Mouse (Mus musculus) lung, adult 2 months (tissue): Measurements from ENCODE around the gene Arhgap30. TPM values are rescaled to one million over a fixed set of nuclear protein-coding genes. Genes with fewer than 3 reads are reported as not detected.

ENCODE experiments used
- DNase-seq: peaks from one replicate; pipeline ENCODE4 v3.0.0; 2022
- H3K4me1 ChIP-seq: fragments of 200-500 bp; 2 replicates; pipeline ENCODE4 v1.6.1; 2011; ENCODE audit warnings: low read length; ENCODE audit not compliant: control insufficient read depth, insufficient read depth
- H3K4me3 ChIP-seq: fragments of 200-500 bp; replicated peaks from 2 replicates; pipeline ENCODE3; 2011; ENCODE audit warnings: low read depth, mild to moderate bottlenecking, control low read depth, low read length; ENCODE audit errors: extremely low read depth
- CTCF ChIP-seq: fragments of 200-500 bp; IDR thresholded peaks from 2 replicates; pipeline ENCODE4 v1.5.1; 2011; ENCODE audit warnings: mild to moderate bottlenecking, low read length, control low read depth; ENCODE audit not compliant: insufficient read depth
- POLR2A ChIP-seq: fragments of 200-500 bp; IDR thresholded peaks from 2 replicates; pipeline ENCODE4 v1.6.1; 2011; ENCODE audit warnings: low read depth, mild to moderate bottlenecking, control low read depth, low read length, borderline replicate concordance; ENCODE audit errors: extremely low read depth
- WGBS: fragments of 180-500 bp; shearing (Covaris S2); methylation state at CpG from one replicate; pipeline ENCODE4 v1.1.7; 2018; 5-methylcytosine and 5-hydroxymethylcytosine counted together
- polyA plus RNA-seq: library from polyadenylated mRNA; depleted of rRNA; stranded (reverse); fragments of >200 nt; gene quantifications from 2 replicates; pipeline ENCODE4 v1.2.3, GENCODE M21; 2012

The Arhgap30 gene
- polyA plus RNA-seq, 1 experiment: 17.5 TPM

GRCm38 (mm10) chr1:171402991-171403390 lies 14.2 kb downstream of the Arhgap30 start:
- no peaks in the 10 kb centered on the region for H3K4me1 ChIP-seq
- WGBS: 78% methylated on average over 9 of the region's 9 CpGs
- DNase-seq: no peak
- no peak overlapping the region for H3K4me3 ChIP-seq
- TF ChIP-seq CTCF (no peak), POLR2A (no peak)

DNA sequence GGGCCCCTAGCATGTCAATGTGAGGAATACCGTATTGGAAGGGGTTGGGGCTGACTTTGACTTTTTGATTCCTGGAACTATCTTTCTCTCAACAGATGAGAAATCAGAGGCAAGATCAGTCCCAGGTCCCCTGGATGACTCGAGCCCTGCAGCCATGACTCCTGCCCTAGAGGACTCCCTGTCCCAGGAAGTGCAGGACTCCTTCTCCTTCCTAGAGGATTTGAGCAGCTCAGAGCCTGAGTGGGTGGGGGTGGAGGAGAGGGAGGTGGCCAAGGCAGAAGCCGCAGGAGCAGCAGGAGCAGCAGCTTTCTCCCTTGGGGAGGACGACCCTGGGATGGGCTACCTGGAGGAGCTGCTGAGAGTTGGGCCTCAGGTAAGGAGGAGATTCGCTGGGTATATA lies 18.5 kb downstream of the Arhgap30 start:
- TF ChIP-seq CTCF: no peak
- TF ChIP-seq POLR2A: no peak
- DNase-seq: no peak
- Histone ChIP-seq H3K4me1 (no peaks in the 10 kb centered on the region), H3K4me3 (no peak overlapping the region)
- 74% methylated on average over 5 of the region's 5 CpGs for WGBS

GRCm38 (mm10) chr1:171410231-171410630 lies 21.5 kb downstream of the Arhgap30 start:
- TF ChIP-seq CTCF (no peak), POLR2A (no peak)
- WGBS: 72% methylated on average over 1 of the region's 1 CpGs
- H3K4me1 ChIP-seq: 0 out of 2 replicates have a peak, but pooled peaks cover 2% of the 10 kb centered on the region
- no peak for DNase-seq
- no peak overlapping the region for H3K4me3 ChIP-seq

GRCm38 (mm10) chr1:171410947-171411484 lies 22.3 kb downstream of the Arhgap30 start, which contains the start of gene Usf1:
Gene Usf1, plus strand, starts transcription at chr1:171411313.
- TF ChIP-seq POLR2A (peak; percentile 71; the same call in 1 of the 2 replicates), CTCF (no peak)
- DNase-seq: peak; percentile 95
- WGBS: under 1% methylated on average over 36 of the region's 36 CpGs
- Histone ChIP-seq H3K4me3 (peak within 1 kb of the TSS; percentile 100), H3K4me1 (0 out of 2 replicates have a peak, but pooled peaks cover 2% of the 10 kb centered on the region)

- no peak for DNase-seq
- TF ChIP-seq POLR2A (no peak), CTCF (no peak)
- Histone ChIP-seq H3K4me1 (0 out of 2 replicates have a peak, but pooled peaks cover 2% of the 10 kb centered on the region), H3K4me3 (peak overlapping the region; percentile 100)
- under 1% methylated on average over 39 of the region's 39 CpGs for WGBS
These were observed 22.8 kb downstream of the Arhgap30 start for GRCm38 (mm10) chr1:171411492-171411941.

GRCm38 (mm10) chr1:171412001-171412441 lies 23.3 kb downstream of the Arhgap30 start:
- no peak for TF ChIP-seq CTCF
- peak; percentile 53; the same call in 1 of the 2 replicates for TF ChIP-seq POLR2A
- H3K4me1 ChIP-seq: 0 out of 2 replicates have a peak, but pooled peaks cover 2% of the 10 kb centered on the region
- whole genome bisulfite sequencing: under 1% methylated on average over 20 of the region's 20 CpGs
- peak overlapping the region; percentile 100 for H3K4me3 ChIP-seq
- peak; percentile 58 for DNase-seq

DNA sequence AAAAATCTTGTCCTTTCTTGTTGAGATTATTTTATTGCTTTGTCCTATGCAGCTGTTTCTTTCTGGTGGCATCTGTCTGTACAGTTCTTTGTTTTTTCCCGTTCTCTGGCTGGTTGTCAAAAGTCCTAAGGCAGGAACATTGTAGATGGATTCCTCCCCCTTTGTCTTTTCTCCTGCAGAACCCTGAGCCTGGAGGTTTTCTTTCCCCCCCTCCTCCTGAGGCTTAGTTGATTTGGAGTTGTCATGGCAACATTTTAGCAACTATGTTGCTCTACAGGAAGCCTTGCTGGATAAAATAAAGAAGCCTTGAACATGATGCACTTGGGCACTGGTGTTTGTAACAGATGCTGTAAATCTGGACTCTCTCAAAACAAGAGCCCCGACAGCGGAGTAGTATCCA lies 23.7 kb downstream of the Arhgap30 start:
- DNase-seq: no peak
- WGBS: 29% methylated on average over 3 of the region's 3 CpGs
- H3K4me1 ChIP-seq: 0 out of 2 replicates have a peak, but pooled peaks cover 2% of the 10 kb centered on the region
- no peak for TF ChIP-seq POLR2A
- TF ChIP-seq CTCF: no peak
- H3K4me3 ChIP-seq: peak overlapping the region; percentile 100

DNA sequence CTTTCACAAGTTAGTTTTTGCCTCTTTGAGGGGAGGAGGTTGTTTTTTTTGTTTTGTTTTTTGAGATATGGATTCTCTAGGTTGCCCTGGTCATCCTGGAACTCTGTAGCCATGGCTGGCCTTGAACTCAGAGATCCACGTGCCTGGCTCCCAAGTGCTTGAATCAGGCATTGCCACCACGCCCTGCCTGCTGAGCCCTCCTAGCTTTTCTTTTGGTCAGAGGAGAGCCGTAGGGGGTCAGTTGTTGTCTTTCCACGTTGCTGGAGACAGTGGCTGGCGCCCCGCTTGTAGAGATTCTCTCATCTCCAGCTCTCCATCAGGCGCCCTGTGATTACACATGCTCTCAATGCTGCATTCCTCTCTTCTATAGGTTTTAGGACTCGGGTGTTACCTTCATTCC lies 24.9 kb downstream of the Arhgap30 start:
- DNase-seq: no peak
- H3K4me1 ChIP-seq: 0 out of 2 replicates have a peak, but pooled peaks cover 2% of the 10 kb centered on the region
- 72% methylated on average over 8 of the region's 8 CpGs for WGBS
- TF ChIP-seq POLR2A: no peak
- TF ChIP-seq CTCF: no peak
- no peak overlapping the region for H3K4me3 ChIP-seq

- DNase-seq: no peak
- 78% methylated on average over 5 of the region's 5 CpGs for WGBS
These were observed 29.9 kb downstream of the Arhgap30 start, which contains the start of gene Tstd1 for GRCm38 (mm10) chr1:171418660-171419059. Gene Tstd1, plus strand, starts transcription at chr1:171418872.

DNA sequence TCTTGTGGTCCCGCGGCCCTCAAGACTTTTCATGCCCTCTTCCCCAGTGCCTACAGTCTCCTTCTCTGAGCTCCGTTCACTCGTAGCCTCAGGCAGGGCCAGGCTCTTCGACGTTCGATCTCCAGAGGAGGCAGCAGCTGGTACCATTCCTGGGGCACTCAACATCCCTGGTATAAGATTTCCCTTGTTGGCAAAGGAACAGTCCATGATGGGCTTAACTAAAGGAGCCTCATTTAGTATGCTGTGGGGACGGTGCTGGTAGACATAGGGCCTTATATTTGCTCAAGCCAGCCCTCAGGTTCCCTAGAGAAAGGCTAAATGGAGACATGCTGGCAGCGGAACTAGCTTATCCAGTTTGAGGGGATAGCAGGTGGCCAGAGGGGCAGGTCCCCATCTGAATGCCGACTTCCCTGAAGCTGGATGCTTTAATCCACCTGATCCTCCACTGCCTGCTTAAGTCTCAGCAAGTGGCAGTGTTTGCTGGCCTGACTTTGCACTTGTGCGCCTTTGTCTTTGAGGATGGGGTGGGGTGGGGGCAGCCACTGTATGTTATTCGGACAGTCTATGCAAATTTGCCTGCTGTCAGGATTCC lies 30.6 kb downstream of the Arhgap30 start:
- WGBS: 60% methylated on average over 12 of the region's 12 CpGs
- DNase-seq: no peak
- no peaks in the 10 kb centered on the region for H3K4me1 ChIP-seq
- H3K4me3 ChIP-seq: no peak overlapping the region
- TF ChIP-seq POLR2A: no peak
- no peak for TF ChIP-seq CTCF

More at GRCm38 (mm10) chr1:171418660-171419059, 29.9 kb downstream of the Arhgap30 start, which contains the start of gene Tstd1:
- no peaks in the 10 kb centered on the region for H3K4me1 ChIP-seq
- H3K4me3 ChIP-seq: no peak within 1 kb of the TSS
- no peak for TF ChIP-seq POLR2A
- no peak for TF ChIP-seq CTCF
